Mouse (Mus musculus): Measurements from ENCODE around the gene Lrrc17.

- TF ChIP-seq CTCF (IDR thresholded peaks at IDR 0.05; ENCODE audit: low read depth, low read length): no peak
- no peak for TF ChIP-seq POLR2AphosphoS5 (IDR thresholded peaks at IDR 0.05; ENCODE audit: insufficient replicate concordance, low read depth, low read length)
- TF ChIP-seq GATA2 (IDR thresholded peaks at IDR 0.05; ENCODE audit: borderline replicate concordance, low read depth, low read length): no peak
- TF ChIP-seq TAL1 (conservative IDR thresholded peaks at IDR 0.05; ENCODE audit: low read depth, low read length): no peak
- no peak for TF ChIP-seq GATA1 (IDR thresholded peaks at IDR 0.05; ENCODE audit: borderline replicate concordance, low read length)
Observed at GRCm38 (mm10) chr5:21572764-21573416, 29.5 kb downstream of the Lrrc17 start.

Data from G1E (cell line).